Mouse (Mus musculus) testis, postnatal 10 days (tissue): ENCODE measurements at regions not wholly inside any gene's neighbourhood (a gene's known extent, or its start where the extent isn't known, plus 50 kb on each side); places are given as distances from the start of the nearest gene placed in this dataset.
A peak's percentile ranks its signal among the peaks of the same experiment; 100 is the strongest.

Experiments
- DNase-seq: peaks from one replicate; pipeline ENCODE4 v3.0.0; 2021; ENCODE audit warnings: low spot score

DNA sequence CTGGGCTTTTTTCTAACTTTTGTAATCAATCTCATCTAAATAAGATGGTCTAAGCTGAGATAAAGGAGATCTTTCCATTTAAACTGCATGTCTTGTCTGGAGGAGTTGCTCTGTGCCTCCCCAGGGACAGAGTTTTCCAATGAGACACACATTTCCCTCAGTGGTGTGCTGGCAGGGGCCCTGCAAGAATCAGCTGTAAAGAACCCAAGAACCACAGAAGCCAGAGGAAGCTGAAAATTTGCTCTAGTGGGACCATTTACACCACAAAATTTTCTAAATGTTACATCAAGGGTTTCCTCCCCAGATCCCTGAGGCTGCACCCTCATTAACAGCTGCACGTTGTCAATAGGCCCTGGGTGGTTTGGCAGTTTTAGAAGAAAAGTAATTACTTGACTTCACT lies 301.0 kb upstream of the Ttc14 start:
- no peak for DNase-seq

- DNase-seq, result no peak
Observed at GRCm38 (mm10) chr3:33508277-33508676, 291.4 kb upstream of the Ttc14 start.

DNA sequence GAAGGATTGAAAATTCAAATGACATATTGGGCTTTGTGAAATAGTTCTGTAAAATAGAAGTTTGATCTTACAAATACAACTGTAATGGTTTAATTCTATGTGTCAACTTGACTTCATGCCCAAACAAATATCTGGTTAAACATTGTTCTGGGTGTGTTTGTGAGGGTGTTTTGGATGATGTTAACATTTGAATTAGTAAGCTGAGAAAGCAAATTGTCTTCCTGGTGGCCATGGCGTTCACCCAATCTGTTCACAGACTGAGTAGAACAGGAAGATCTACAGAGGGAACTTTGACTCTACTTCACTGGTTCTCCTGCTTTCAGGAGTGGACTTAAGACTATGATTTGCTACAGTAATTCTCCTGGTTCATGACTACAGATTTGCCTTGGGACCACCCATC lies 255.5 kb upstream of the Ttc14 start:
- no peak for DNase-seq

GRCm38 (mm10) chr3:33562670-33563360 lies 236.8 kb upstream of the Ttc14 start:
- DNase-seq, result no peak

GRCm38 (mm10) chr3:33580599-33580998 lies 219.0 kb upstream of the Ttc14 start:
- no peak for DNase-seq

- DNase-seq, result no peak
Observed at GRCm38 (mm10) chr3:33614206-33614605, 185.4 kb upstream of the Ttc14 start.

GRCm38 (mm10) chr3:33616871-33617270 lies 182.8 kb upstream of the Ttc14 start:
- DNase-seq, result no peak

DNA sequence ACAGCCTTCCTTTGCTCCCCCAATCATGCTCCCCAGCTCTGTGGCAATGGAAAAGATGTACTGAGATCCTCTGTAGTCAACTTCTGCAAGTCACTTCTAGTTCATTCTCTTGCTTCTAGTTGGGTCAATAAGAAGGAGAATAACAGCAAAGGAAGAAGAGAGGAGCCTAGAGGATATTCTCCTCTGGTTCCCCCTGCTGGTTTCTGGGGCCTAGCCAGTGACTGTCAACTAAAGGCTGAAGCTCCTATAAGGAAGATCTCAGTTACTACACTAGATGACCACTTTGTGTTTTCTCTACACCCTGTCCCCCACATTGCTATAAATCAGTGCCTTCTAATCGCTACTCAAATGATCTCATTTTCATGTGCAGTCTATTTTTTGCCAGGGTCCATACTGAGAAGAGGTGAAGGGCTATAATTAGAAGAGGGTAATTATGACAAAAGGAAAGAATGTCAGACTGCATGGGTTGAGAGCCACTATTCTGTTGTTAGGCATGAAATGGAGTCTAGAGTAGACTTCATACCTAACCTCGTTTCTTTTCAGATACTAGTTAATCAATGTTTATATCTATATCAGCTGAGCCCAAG lies 166.6 kb upstream of the Ttc14 start:
- peak; percentile 38 for DNase-seq

DNA sequence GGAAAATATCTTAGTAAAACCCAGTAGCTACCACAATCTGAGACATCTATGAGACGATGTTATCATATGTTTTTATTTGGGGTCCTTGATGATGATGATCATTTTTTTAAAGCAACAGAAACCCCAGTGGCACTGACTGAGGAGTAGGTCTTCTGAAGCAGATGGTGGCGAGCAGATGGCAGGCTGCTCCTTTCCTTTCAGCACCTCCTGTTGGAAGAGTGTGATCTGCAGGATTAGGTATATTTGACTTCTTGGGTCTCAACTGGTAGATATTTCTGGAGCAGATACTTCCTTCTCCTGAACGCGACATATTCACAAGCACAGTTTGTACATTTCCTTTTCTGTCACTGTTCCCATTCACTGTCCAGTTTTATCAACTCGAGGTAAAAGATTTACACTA lies 141.0 kb upstream of the Ttc14 start:
- DNase-seq, result no peak
